Mouse (Mus musculus) kidney, embryonic 14.5 days (tissue): Measurements from ENCODE around the gene Myo1d. TPM values are rescaled to one million over a fixed set of nuclear protein-coding genes. Genes with fewer than 3 reads are reported as not detected.
A peak's percentile ranks its signal among the peaks of the same experiment; 100 is the strongest.

Experiments used
- ATAC-seq: fragments of 200-750 bp; cut with Nextera tagmentation; 2 replicates; pipeline ENCODE4 v1.8.0; 2017; ENCODE audit warnings: moderate number of reproducible peaks, mild to moderate bottlenecking, moderate TSS enrichment, moderate library complexity; ENCODE audit not compliant: low FRiP score, low TSS enrichment
- H3K27ac ChIP-seq: fragments of 300-500 bp; sonication (generic); 2 replicates; pipeline ENCODE4 v1.5.1; 2014; ENCODE audit warnings: low read depth, mild to moderate bottlenecking, low read length, moderate library complexity, mixed read lengths
- H3K27me3 ChIP-seq: fragments of 300-500 bp; sonication (generic); 2 replicates; pipeline ENCODE4 v1.6.1; 2014; ENCODE audit warnings: mild to moderate bottlenecking, low read length; ENCODE audit not compliant: control insufficient read depth, insufficient read depth
- H3K36me3 ChIP-seq: fragments of 300-500 bp; sonication (generic); 2 replicates; pipeline ENCODE4 v1.6.1; 2014; ENCODE audit warnings: low read length, mixed read lengths; ENCODE audit not compliant: control insufficient read depth, insufficient read depth
- H3K4me1 ChIP-seq: fragments of 300-500 bp; sonication (generic); 2 replicates; pipeline ENCODE4 v1.6.1; 2014; ENCODE audit warnings: low read length, mixed read lengths; ENCODE audit not compliant: control insufficient read depth, insufficient read depth
- H3K4me2 ChIP-seq: fragments of 300-500 bp; sonication (generic); replicated peaks from 2 replicates; pipeline ENCODE4 v1.6.1; 2014; ENCODE audit warnings: low read depth, mild to moderate bottlenecking, low read length
- H3K4me3 ChIP-seq: fragments of 300-500 bp; sonication (generic); 2 replicates; pipeline ENCODE4 v1.5.1; 2014; ENCODE audit warnings: mild to moderate bottlenecking, low read length
- H3K9ac ChIP-seq: fragments of 300-500 bp; sonication (generic); 2 replicates; pipeline ENCODE4 v1.6.1; 2014; ENCODE audit warnings: low read depth, mild to moderate bottlenecking, low read length, moderate library complexity
- H3K9me3 ChIP-seq: fragments of 300-500 bp; sonication (generic); 2 replicates; pipeline ENCODE4 v1.6.1; 2016; ENCODE audit warnings: low read length; ENCODE audit not compliant: control insufficient read depth
- WGBS: fragments of 180-500 bp; shearing (Covaris S2); extraction: QIAGEN DNeasy Blood & Tissue Kit; methylation state at CpG from one replicate; pipeline ENCODE4 v1.1.7; 2014; 5-methylcytosine and 5-hydroxymethylcytosine counted together
- polyA plus RNA-seq: library from polyadenylated mRNA; unstranded; fragments of >200 nt; fragmentation: Nextera tagmentation; extraction: Ambion mirVana; gene quantifications from 2 replicates; pipeline ENCODE4 v1.2.1, GENCODE M21; 2014

Gene Myo1d
- polyA plus RNA-seq, 1 experiment from 2014 or later: 16.0 TPM

- ATAC-seq: peak; percentile 68
- Histone ChIP-seq H3K4me3 (no peak overlapping the region), H3K4me1 (peaks cover 9% of the 10 kb centered on the region), H3K27me3 (no peaks in the 10 kb centered on the region), H3K27ac (no peak overlapping the region), H3K4me2 (no peak overlapping the region), H3K9ac (no peak overlapping the region), H3K36me3 (no peaks in the 10 kb centered on the region), H3K9me3 (no peaks in the 10 kb centered on the region)
- WGBS: 30% methylated on average over 12 of the region's 12 CpGs
Observed at GRCm38 (mm10) chr11:80484191-80484791, 295.5 kb downstream of the Myo1d start.

GRCm38 (mm10) chr11:80483536-80484067 lies 296.2 kb downstream of the Myo1d start:
- 76% methylated on average over 6 of the region's 6 CpGs for WGBS
- Histone ChIP-seq H3K4me3 (no peak overlapping the region), H3K9ac (no peak overlapping the region), H3K4me2 (no peak overlapping the region), H3K36me3 (no peaks in the 10 kb centered on the region), H3K9me3 (no peaks in the 10 kb centered on the region), H3K27me3 (no peaks in the 10 kb centered on the region), H3K27ac (no peak overlapping the region), H3K4me1 (0 out of 2 replicates have a peak, but pooled peaks cover 7% of the 10 kb centered on the region)
- no peak for ATAC-seq

GRCm38 (mm10) chr11:80482921-80483320 lies 296.9 kb downstream of the Myo1d start:
- no peak overlapping the region for H3K4me3 ChIP-seq
- no peaks in the 10 kb centered on the region for H3K36me3 ChIP-seq
- WGBS: 90% methylated on average over 7 of the region's 7 CpGs
- no peak for ATAC-seq
- H3K4me2 ChIP-seq: no peak overlapping the region
- no peaks in the 10 kb centered on the region for H3K27me3 ChIP-seq
- H3K4me1 ChIP-seq: peaks cover 9% of the 10 kb centered on the region
- H3K27ac ChIP-seq: no peak overlapping the region
- no peak overlapping the region for H3K9ac ChIP-seq
- no peaks in the 10 kb centered on the region for H3K9me3 ChIP-seq

GRCm38 (mm10) chr11:80482347-80482746 lies 297.5 kb downstream of the Myo1d start:
- H3K9me3 ChIP-seq: no peaks in the 10 kb centered on the region
- no peaks in the 10 kb centered on the region for H3K27me3 ChIP-seq
- peaks cover 12% of the 10 kb centered on the region for H3K4me1 ChIP-seq
- no peak for ATAC-seq
- 80% methylated on average over 10 of the region's 10 CpGs for WGBS
- no peak overlapping the region for H3K27ac ChIP-seq
- no peak overlapping the region for H3K9ac ChIP-seq
- no peak overlapping the region for H3K4me2 ChIP-seq
- H3K36me3 ChIP-seq: no peaks in the 10 kb centered on the region
- H3K4me3 ChIP-seq: no peak overlapping the region

- no peak for ATAC-seq
- Histone ChIP-seq H3K36me3 (no peaks in the 10 kb centered on the region), H3K9ac (no peak overlapping the region), H3K9me3 (no peaks in the 10 kb centered on the region), H3K27ac (no peak overlapping the region), H3K27me3 (no peaks in the 10 kb centered on the region), H3K4me1 (peaks cover 12% of the 10 kb centered on the region), H3K4me2 (no peak overlapping the region), H3K4me3 (no peak overlapping the region)
- WGBS: 89% methylated on average over 13 of the region's 13 CpGs
Observed at GRCm38 (mm10) chr11:80481409-80482050, 298.3 kb downstream of the Myo1d start.

- no peak overlapping the region for H3K4me3 ChIP-seq
- no peak overlapping the region for H3K4me2 ChIP-seq
Observed at GRCm38 (mm10) chr11:80479906-80480866, 299.6 kb downstream of the Myo1d start.

GRCm38 (mm10) chr11:80479425-80479824 lies 300.4 kb downstream of the Myo1d start:
- Histone ChIP-seq H3K4me1 (peaks cover 12% of the 10 kb centered on the region), H3K9ac (no peak overlapping the region), H3K27ac (no peak overlapping the region), H3K9me3 (no peaks in the 10 kb centered on the region), H3K4me2 (peak overlapping the region; percentile 19; the same call in 1 of the 2 replicates), H3K36me3 (no peaks in the 10 kb centered on the region), H3K4me3 (no peak overlapping the region), H3K27me3 (no peaks in the 10 kb centered on the region)
- WGBS: 72% methylated on average over 5 of the region's 5 CpGs
- no peak for ATAC-seq

More at GRCm38 (mm10) chr11:80479906-80480866, 299.6 kb downstream of the Myo1d start:
- peaks cover 12% of the 10 kb centered on the region for H3K4me1 ChIP-seq
- WGBS: 86% methylated on average over 31 of the region's 31 CpGs
- H3K36me3 ChIP-seq: no peaks in the 10 kb centered on the region
- ATAC-seq: no peak
- H3K27ac ChIP-seq: no peak overlapping the region
- H3K27me3 ChIP-seq: no peaks in the 10 kb centered on the region
- H3K9me3 ChIP-seq: no peaks in the 10 kb centered on the region
- no peak overlapping the region for H3K9ac ChIP-seq

GRCm38 (mm10) chr11:80478694-80479412 lies 301.0 kb downstream of the Myo1d start:
- 65% methylated on average over 14 of the region's 14 CpGs for WGBS
- no peak overlapping the region for H3K4me3 ChIP-seq
- 0 out of 2 replicates have a peak overlapping the region, but pooled peaks have one; percentile 18 for H3K9ac ChIP-seq

More at GRCm38 (mm10) chr11:80478694-80479412, 301.0 kb downstream of the Myo1d start:
- peaks cover 2% of the 10 kb centered on the region; the same call in 1 of the 2 replicates for H3K36me3 ChIP-seq
- H3K27ac ChIP-seq: no peak overlapping the region
- H3K27me3 ChIP-seq: no peaks in the 10 kb centered on the region
- no peaks in the 10 kb centered on the region for H3K9me3 ChIP-seq
- H3K4me2 ChIP-seq: peak overlapping the region; percentile 19; the same call in 1 of the 2 replicates
- ATAC-seq: no peak
- H3K4me1 ChIP-seq: peaks cover 12% of the 10 kb centered on the region
